Mouse (Mus musculus): Measurements from ENCODE around the gene Hpf1.

Gene Hpf1

DNA sequence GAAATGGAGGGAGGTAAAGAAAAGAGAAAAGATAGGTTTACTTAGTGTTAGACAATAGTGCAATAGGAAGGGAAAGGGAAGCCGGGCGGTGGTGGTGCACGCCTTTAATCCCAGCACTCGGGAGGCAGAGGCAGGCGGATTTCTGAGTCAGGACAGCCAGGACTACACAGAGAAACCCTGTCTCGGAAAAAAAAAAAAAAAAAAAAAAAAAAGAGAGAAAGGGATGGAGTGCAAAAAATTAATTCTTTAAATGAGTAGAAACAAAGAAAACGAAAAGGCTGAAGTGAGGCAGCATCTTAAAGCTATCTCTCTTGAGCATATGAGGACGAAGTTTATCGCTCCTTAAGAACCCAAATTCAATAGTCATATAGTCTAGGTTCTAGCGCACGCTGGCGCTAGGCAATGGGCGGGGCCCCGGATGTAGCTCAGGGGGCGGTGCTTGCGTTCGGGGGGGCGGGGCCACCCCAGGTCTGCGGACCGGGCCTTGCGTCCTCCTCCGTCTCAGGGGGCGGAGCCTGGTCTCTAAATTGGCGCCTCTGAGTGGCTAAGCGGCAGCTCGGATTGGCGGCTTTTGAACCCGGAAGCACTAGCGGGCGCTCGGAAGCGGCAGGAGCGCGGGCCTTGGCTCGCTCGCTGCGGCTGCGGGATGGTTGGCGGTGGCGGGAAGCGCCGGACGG lies at the start of gene Hpf1:
TSS of gene Hpf1 (plus strand) at position 576 of the 677 bp plus-strand sequence.
- DNase-seq: peak; percentile 95 to 96

DNA sequence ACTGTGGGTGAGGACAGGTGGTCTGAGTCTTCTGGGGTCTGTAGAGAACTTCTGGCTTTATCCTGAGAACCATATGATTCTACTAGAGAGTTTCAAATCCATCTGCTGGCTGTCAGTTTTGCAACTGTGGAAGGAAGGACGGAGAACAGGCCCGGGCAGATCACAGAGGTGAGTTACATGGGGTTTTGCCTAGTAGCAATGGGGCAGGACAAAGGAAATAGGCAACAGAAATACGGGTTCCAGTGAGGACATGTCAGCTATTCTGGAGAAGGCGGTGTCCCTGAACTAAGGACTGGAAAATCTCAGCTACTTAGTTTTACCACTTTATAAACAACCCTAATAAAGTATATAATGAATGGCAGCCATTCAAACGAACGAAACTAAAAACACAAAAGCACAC lies 47.8 kb upstream of the Hpf1 start:
- no peak for DNase-seq

DNA sequence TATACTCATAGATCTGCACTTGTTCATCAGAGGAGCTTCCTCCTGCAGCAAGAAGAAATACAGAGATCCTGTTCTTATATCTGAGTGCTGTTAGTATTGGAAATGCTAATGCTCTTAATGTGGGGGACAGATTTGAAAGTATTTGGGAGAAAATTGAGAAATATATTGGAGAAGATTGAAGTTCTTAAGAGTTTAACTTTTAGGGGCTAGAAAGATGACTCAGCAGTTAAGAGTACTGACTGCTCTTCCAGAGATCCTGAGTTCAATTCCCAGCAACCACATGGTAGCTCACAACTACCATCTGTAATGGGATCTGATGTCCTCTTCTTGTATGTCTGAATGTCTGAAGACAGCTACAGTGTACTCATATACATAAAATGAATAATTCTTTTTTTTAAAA lies 32.7 kb upstream of the Hpf1 start:
- no peak for DNase-seq

DNA sequence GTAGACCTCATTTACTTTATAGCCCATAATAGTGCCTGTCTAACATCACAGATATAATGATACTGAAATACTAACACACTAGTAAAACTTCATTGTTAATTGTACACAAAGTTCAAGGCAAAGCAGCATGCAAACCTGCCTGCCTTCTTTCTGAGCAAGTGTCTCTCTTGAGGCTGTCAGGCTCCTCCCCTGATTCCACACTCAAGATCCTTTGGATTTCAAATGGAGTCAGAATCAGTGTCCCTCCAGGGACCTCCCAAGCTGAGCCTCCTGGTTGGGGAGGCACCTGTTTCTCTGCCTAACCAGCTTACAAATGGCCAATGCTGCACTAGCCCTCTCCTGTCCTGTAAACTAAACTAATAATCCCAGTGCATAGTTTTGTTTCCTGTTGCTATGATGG lies 32.1 kb upstream of the Hpf1 start:
- no peak for DNase-seq

DNA sequence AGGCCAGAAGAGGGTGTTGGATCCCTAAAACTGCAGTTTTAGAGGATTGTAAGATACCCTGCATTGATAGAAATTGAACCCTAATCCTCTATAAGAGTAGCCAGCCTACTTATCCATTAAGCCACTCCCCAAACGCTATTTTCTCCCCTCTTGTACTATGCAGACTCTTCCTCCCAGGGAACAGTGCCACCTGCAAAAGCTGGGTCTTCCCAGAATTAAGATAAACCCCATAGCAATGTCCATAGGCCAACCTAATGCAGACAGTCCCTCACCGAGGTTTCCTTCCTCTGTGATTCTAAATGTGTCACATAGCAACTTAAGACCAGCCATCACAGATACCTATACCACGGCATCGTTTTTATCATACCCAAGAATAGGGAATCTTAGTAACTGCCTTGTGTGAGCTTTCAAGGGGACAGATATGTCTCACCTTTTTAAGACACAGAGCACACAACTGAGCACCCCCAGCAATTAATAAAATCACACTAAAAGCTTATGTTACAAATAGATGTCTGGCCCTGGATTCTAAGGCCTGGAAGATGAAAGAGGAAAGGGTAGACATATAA lies 31.2 kb upstream of the Hpf1 start:
- no peak for DNase-seq

DNA sequence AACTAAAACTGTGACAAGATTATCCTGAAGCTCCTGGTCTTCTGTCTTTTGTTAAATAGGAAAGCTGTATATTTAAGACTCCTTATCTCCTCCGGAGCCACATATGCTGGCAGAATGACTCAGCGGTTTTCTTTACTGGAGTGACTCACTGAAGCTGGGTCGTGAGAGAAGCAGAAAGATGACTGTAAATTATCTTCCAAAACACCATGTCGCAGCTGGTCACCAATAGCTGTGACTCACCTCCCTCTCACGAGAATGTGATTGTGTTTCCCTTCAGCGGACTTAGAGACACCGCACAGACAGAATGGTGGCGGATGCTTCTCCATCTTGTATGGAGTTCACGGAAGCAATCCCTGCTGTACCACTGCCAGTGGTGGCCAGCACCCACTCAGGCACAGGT lies 30.6 kb upstream of the Hpf1 start:
- no peak for DNase-seq

DNA sequence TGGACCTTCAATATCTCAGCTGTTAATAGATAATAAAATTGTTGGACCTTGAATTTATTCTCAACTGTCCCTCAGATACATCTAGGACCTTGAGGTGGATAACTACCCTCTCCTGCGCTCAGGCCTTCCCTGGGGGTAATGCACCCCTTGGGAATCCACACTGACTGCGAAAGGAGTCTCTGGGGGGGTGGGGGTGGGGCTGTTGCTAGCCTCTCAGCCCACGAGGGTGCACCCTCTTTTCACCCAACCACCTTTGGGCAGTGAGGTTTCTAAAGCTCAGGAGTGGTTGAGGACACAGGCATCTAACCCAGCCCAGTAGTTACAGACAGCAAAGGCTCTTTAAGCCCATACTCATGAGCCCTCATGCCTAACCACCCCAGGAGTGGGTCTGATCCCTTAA lies 29.5 kb upstream of the Hpf1 start:
- DNase-seq: no peak

DNA sequence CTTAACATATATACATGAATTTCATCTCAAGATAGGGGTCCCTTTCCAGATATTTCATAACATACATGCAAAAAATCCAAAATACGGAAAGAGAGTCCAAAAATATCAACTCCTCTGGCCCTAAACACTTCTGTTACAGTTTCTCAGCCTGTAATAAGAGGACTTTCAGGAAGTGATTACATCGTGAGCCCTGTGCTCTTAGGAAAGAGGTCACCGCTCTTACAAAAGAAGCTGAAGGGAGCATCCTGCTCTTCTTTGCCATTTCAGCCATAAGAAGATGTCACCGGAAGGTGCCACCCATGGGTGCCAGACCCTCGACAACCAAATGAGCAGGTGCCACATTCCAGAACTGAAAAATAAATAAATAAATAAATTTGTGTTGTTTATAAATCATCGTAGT lies 28.4 kb upstream of the Hpf1 start:
- no peak for DNase-seq

DNA sequence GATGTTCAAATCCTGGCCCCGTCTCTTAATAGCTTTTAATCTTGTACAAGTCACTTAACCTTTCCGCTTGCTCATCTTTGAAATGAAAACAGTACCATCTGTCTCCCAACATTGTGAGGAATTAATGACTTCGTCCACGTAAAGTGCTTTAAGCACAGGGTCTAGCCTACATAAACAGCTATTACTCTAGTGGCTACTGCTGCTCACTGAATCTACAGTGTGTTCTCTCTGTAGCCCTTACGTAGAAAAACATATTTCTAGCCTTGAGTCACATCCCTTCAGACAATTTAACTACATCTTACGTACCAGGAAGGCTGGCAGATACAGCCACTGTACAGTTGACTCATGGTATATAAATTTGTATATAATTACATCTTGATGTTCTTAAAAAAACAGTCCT lies 25.3 kb upstream of the Hpf1 start:
- DNase-seq: peak in 1 of 2 experiments; percentile 26

DNA sequence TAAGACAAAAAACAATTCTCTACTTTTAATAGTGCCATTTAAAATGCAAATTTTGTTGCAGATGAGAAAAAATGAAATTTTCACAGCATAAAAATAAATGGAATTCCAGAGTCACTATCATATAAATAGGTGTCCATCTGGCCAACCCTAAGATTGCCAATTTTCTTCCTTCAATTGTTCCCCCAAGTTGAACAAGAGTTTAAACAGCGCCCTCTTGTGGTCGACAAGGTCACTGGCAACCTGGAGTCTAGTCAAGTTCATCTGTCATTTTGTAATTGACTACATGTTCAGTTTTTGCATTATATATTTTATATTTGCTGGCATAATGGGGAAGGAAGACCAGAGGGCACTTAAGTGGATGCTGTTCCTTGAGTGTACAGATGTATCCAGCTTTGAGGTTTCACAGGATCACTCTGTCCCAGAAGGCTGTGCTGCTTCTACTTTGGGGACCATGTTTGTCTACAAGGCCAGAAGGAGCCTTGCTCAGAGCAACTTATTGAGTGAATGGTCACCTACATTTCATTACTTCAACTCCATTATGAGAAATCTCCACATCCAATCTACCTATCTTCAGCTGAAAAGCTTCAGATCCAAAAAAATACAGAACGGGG lies 24.6 kb upstream of the Hpf1 start:
- peak; percentile 90 to 92 for DNase-seq

DNA sequence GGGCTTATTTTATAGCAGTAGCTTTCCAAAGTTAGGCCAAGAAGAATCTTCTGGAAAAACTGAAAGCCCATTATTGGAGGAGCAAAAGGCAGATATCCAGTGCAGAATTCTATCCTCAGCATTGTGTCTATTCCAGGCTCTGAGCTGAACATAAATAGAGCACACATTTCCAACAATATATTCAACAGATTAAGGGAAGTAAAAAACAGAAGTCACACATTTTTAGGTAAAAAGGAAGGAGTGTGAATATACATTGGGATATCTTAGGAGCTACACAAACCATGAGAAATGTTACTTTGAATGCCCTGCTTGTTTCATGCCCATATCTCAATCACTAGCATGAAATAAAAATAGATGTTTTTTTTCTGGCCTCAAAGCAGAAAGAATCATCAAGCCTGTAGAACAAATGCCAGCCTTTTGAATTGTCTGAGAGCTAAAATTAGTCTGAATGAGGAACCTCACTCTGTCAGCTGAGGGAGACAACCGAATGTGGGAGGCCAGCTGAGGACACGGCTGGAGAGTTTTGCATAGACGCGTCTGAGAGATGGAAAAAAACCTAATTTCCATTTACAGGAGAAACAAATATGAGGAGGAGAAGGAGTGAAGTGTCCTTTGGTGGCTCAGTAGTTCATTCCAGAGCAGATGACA lies 22.6 kb upstream of the Hpf1 start:
- DNase-seq: no peak

DNA sequence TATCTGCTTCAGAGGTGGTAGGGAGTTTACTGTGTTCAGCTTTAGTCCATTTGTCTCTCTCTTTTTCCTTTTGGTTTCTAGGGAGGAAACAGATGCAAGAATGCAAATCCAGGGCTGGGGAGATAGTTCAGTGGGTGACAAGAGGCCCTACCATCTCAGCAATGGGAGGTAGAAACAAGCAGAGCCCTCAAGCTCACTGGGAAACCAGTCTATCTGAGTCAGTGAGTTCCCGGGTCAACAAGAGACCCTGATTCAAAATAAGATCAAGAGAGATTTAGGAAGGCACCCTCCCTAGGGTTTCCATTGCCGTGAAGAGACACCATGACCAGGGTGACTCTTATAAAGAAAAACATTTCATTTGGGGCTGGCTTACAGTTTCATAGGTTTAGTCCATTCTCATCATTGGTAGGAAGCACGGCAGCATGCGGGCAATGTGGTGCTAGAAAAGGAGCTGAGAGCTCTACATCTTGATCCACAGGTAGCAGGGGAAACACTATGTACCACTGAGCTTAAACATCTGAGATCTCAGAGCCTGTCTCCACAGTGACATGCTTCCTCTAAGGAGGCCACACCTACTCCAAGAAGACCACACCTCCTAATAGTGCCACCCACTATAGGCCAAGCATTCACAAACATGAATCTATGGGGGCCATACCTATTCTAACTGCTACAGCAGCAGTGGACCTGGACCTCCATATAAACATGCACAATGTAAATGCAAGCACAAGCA lies 21.8 kb upstream of the Hpf1 start:
- DNase-seq: no peak

DNA sequence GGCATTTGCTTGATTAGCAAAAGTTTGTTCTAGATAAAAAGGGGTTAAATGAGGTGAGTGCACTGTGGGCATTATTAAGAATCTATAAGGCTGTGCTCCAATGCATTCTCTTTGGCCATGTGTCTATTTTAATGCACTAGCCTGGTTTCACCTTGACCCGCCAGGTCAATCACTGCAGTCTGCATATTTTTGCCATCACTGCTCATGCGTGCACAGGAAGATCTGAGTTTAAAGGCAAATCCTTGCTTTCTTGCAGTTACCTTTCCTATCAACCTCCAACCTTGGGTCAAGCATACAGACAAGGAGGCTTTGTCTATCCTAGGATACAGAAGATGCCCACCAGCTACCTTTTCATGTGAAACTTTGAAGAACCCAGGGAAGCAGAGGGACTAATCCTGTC lies 20.5 kb upstream of the Hpf1 start:
- no peak for DNase-seq

DNA sequence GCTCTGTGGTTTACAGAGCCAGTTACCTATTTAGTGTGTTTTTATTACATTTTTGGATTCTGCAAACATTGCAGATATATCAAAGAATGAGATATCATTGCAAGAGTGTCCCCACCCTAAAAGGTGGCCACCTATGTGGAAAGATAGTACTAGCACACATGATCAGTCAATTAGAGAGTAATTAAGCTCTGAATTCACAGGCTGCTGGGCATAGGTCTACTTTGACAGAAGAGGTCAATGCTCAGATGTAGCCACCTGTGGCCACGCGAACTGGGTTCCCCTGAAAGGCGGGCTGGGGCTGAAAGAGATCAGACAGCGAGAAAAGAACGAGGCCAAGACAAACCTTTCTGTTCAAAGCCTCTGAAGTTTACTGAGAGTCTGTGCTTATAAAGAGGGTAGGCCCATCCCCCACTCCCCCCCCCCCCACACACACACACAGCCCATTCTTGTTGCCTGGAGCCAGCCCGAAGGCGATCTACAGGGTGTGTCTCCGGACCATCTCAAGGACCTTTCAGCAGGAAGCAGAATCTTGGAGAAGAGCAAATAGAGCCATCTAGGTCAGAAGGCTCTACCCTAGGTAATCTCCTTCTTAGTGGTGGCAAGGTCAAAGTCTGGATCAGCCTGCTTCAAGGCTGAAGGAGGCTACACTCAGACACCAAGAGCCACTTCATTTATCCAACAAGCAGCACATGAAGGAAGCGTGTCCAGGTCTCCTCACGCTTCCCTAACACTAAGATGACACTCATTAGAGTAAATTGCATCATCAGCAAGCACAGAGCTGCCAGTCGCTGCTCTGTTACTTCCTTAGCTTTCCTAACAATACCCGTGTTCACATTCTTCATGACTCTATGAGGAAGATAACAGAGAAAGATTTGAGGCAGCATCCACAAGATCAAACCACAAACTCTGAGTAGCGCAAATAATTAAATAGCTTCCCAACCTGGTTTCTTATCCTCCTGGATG lies 19.7 kb upstream of the Hpf1 start:
- no peak for DNase-seq

DNA sequence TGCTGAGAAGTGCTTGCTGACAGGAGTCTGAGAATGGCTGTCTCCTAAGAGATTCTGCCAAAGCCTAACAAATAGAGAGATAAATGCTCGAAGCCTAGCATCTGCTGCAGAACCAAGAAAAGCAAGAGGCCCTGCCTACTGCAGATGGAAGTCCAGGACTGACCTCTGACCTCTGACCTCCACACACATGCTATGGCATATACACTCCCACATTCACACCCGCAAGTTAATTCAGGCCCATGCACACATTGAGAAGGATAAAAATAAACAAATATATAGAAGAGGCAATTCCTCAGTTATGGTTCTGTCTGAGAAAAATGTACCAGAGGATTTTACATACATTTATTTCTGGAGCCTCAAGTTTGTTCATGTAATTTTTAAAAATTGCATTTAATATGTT lies 11.6 kb upstream of the Hpf1 start:
- no peak for DNase-seq

DNA sequence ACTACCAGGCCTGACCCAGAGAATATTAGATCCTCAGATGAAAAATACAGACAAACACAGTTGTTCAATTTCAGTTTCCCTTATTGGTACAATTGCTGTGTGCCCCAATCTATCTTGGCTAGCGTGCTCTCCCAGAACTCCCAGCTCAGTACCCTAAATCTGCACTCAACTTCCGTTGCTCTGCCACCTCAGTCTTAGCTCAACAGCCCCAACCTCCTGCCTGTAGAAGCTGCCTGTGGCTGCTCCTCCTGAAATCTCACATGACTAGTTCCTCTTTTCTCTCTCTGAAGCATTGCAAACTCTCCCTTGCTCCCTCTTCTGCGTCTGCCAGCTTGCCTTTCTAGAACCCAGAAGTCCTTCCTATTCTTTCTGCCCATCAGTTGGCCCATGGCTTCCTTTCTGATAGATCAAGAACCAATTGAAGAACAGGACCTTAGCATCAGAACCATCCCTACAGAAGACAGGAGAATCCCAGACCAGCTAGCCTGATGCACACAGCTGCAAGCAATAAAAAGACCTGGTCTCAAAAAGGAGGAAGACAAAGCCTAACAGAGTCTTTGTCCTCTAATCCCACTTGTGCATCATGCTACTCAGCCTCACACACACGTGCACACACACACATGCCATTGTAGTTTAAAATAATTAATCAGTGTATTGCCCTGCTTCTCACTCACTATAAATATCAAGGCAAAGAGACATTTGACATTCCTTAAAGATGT lies 6.6 kb upstream of the Hpf1 start:
- no peak for DNase-seq

DNA sequence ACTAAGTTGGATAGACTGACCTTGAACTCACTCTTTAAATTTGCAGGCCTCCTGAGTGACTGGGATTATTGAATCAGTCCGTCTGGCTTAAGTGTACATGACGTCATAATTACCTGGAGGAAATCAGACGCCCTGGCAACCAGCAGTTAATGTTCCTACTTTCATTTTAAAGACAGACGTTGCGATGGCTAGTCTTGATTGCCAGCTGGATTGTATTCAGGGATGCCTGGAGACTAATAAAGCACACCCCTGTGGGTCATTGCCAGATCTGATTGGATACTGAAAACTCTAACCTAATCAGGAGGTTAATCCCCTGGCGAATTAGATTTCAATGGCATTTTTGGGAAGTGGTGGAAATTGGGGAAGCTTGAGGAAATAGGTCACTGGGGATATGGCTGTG lies 3.5 kb upstream of the Hpf1 start:
- no peak for DNase-seq

DNA sequence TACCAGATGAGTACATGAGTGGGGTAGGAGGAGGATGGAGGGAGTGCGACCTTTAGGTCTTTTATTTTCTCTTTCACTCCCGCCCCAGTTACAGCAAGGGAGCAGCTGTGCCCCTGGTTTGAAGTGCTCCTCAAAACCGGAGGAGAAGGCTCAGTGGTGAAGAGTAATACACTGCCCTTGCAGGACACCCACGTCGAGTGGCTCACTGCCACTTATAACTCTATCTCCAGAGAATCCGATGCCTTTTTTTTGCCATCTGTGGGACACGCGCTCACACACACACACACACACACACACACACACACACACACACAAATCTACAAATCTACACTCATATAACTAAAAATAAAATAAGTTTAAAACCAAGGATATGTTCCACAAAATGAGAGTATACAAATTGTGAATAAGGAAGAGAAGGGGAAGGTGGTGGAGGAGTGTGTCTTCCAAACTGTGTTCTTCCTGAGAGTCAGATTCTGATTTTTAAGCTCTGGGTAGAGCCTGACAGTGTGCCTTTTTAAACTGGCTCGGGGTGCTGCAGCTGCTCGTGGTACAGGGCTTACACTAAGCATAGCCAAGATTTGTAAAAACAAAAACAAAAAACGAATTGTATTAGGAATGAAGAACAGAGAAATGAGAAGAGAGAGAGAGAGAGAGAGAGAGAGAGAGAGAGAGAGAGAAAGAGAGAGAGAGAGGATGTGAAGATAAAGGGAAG lies 931 bp upstream of the Hpf1 start:
- DNase-seq: no peak

DNA sequence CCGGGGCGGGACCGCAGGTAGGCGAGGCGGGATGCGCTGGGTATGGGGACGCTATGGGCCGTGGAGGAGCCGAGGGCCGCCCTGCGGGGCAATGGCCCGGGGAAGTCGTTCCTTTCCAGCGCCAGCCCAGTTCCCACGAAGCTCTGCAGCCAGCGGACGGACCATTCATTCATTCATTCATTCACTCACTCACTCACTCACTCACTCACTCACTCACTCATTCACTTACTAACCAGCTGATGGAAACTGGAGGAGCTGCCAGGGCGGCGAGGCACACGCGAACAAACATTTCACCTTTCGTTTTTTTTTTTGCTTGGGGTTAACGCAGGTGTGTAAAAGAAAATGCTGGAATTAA lies 279 bp downstream of the Hpf1 start:
- DNase-seq: no peak

DNA sequence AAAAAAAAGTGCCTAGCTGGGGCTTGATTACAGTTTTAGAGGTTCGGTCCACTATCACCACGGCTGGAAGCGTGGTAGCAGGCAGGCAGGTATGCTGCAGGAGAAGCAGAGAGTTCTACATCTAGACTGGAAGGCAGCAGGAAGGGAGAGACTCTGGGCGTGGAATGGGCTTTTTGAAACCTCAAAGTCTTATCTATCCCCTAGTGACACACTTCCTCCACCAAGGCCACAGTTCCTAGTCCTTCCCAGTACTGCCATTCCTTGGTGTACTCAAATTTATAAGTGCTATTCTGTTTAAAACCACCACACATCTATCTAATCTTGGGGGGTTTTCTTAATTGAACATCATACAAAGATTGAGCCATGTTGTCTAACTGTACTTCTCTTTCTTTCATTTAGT lies 1.5 kb downstream of the Hpf1 start:
- DNase-seq: no peak

DNA sequence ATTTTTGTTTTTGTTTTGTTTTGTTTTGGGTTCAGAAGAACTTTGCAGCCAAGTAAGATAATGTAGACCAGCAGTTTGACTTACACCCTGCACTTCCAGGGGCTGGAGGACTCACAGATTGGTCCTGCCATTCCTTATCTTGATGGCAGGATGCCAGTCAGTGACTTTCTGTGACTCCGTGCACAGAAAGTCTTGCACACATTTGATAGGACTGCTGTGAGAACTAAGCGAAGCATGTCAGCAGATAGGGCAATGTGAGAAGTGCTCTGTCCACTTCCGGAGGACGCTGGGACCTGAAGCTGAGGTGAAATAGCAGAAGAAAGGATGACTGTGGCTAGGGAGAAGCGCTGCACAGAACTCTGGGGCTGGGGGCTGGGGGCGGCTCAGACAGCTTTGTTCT lies 5.7 kb downstream of the Hpf1 start:
- no peak for DNase-seq

All from cerebellum, postnatal 14 days (tissue).